Mouse (Mus musculus): ENCODE measurements around the gene 4833427G06Rik. TPM values are rescaled to one million over a fixed set of nuclear protein-coding genes. Genes with fewer than 3 reads are reported as not detected.

4833427G06Rik gene
- polyA plus RNA-seq, 1 experiment: not detected

DNA sequence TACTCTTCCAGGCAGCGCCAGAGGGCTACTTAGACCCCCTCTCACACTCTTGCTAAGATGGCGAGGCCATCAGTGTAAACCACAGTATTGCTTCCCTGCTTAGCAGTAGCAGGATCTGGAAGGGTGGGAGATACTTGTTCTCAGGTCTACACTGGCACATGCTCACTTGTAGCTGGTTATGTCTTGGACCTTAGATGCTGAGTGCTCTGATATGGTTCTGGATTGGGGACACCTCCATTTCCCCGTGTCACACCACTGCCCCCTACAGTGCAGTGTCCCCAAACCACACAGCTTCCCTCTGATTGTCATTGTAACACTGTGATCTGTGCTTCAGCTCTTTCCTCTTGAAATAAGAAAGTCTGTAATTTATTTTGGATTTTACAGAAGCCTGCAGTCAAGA is 35.1 kb upstream of the 4833427G06Rik start:
- Histone ChIP-seq H3K4me1 (peaks cover 31% of the 10 kb centered on the region), H3K9me3 (no peaks in the 10 kb centered on the region), H3K27me3 (replicated peaks) (peaks cover 13% of the 10 kb centered on the region), H3K36me3 (replicated peaks; ENCODE audit: low read length) (no peaks in the 10 kb centered on the region), H3K4me3 (replicated peaks) (no peak overlapping the region)
- TF ChIP-seq GATA1 (IDR thresholded peaks at IDR 0.05; ENCODE audit: borderline replicate concordance, low read length) (no peak), FLI1 (IDR thresholded peaks at IDR 0.05; ENCODE audit: low read length) (no peak)

GRCm38 (mm10) chr9:51114767-51115166 is 12.9 kb upstream of the 4833427G06Rik start:
- peaks cover 32% of the 10 kb centered on the region for H3K27me3 ChIP-seq (replicated peaks)
- no peak for TF ChIP-seq FLI1 (IDR thresholded peaks at IDR 0.05; ENCODE audit: low read length)
- TF ChIP-seq GATA1 (IDR thresholded peaks at IDR 0.05; ENCODE audit: borderline replicate concordance, low read length): no peak

DNA sequence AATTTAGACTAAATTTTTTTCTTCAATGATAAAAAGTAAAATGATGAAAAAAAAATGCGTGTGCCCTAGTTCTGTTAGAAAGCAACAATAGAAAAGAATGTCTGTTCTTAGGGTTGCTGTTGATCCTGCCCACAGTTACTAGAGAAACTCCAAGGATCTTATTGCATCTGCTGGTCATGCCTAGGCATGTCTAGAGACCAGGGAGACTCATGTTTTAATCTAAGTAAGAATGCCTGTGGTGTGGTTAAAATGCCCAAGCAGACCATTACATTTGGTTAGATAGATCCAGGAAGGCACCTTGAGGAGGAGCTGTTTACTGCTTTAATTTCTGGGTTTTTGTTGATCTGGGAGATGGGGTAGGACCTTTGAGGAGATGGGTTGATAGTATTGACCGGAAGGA is 3.9 kb upstream of the 4833427G06Rik start:
- TF ChIP-seq GATA1 (IDR thresholded peaks at IDR 0.05; ENCODE audit: borderline replicate concordance, low read length) (no peak), FLI1 (IDR thresholded peaks at IDR 0.05; ENCODE audit: low read length) (no peak)
- H3K9me3 ChIP-seq: peaks cover 6% of the 10 kb centered on the region
- H3K4me1 ChIP-seq: peaks cover 29% of the 10 kb centered on the region
- H3K4me3 ChIP-seq (replicated peaks): no peak overlapping the region
- no peaks in the 10 kb centered on the region for H3K36me3 ChIP-seq (replicated peaks; ENCODE audit: low read length)
- H3K27me3 ChIP-seq (replicated peaks): peaks cover 51% of the 10 kb centered on the region

More at GRCm38 (mm10) chr9:51114767-51115166, 12.9 kb upstream of the 4833427G06Rik start:
- H3K4me3 ChIP-seq (replicated peaks): no peak overlapping the region
- no peaks in the 10 kb centered on the region for H3K9me3 ChIP-seq
- no peaks in the 10 kb centered on the region for H3K36me3 ChIP-seq (replicated peaks; ENCODE audit: low read length)
- peaks cover 3% of the 10 kb centered on the region; the same call in 1 of the 2 replicates for H3K4me1 ChIP-seq

DNA sequence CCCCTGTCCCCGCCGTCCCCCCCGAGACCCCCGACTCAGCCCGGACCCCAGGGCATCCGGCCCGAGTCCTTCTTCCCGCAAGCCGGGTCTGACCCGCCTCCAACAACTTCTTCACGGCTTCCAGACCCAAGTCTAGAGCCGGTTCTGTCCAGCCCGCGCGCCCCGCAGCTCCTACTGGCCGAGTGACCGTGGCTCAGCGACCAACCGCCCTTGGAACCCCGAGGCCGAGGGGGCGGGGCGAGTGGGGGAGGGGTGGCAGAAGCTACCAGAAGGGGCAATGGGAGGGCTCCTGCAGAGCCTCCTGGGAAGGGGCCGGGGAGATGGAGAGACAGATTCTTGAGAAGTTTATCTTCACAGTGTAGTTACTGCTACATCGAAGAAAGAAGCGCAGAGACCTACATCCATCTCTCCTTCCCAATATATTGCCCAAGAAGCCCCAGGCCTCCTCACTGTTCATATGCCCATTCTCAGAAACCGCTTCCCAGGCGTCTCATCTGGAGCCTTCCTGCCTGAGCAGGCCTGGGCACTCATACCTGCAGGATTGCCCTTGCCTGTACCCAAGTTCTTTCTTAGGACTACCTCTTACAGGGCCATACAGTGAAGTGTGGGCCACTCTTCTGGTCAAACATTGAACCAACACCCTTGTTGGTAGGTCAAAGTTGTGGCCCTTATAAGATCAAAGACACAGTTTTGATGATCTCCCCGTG is 2.1 kb upstream of the 4833427G06Rik start:
- H3K4me1 ChIP-seq: peaks cover 29% of the 10 kb centered on the region
- no peaks in the 10 kb centered on the region for H3K36me3 ChIP-seq (replicated peaks; ENCODE audit: low read length)
- peaks cover 57% of the 10 kb centered on the region for H3K27me3 ChIP-seq (replicated peaks)
- peak overlapping the region; percentile 89 for H3K4me3 ChIP-seq (replicated peaks)
- no peak for TF ChIP-seq GATA1 (IDR thresholded peaks at IDR 0.05; ENCODE audit: borderline replicate concordance, low read length)
- TF ChIP-seq FLI1 (IDR thresholded peaks at IDR 0.05; ENCODE audit: low read length): no peak
- H3K9me3 ChIP-seq: peaks cover 6% of the 10 kb centered on the region

GRCm38 (mm10) chr9:51102963-51103807 is 1.3 kb upstream of the 4833427G06Rik start:
- peaks cover 6% of the 10 kb centered on the region for H3K9me3 ChIP-seq
- peak overlapping the region; percentile 89 for H3K4me3 ChIP-seq (replicated peaks)
- H3K4me1 ChIP-seq: peaks cover 29% of the 10 kb centered on the region
- TF ChIP-seq FLI1 (IDR thresholded peaks at IDR 0.05; ENCODE audit: low read length) (no peak), GATA1 (IDR thresholded peaks at IDR 0.05; ENCODE audit: borderline replicate concordance, low read length) (no peak)
- peaks cover 54% of the 10 kb centered on the region for H3K27me3 ChIP-seq (replicated peaks)
- no peaks in the 10 kb centered on the region for H3K36me3 ChIP-seq (replicated peaks; ENCODE audit: low read length)

- TF ChIP-seq FLI1 (IDR thresholded peaks at IDR 0.05; ENCODE audit: low read length): no peak
- no peak for TF ChIP-seq GATA1 (IDR thresholded peaks at IDR 0.05; ENCODE audit: borderline replicate concordance, low read length)
- H3K4me1 ChIP-seq: no peaks in the 10 kb centered on the region
These were observed 5.6 kb downstream of the 4833427G06Rik start for GRCm38 (mm10) chr9:51096306-51096705.

GRCm38 (mm10) chr9:51093697-51094096 is 8.2 kb downstream of the 4833427G06Rik start:
- H3K27me3 ChIP-seq (replicated peaks): peaks cover 25% of the 10 kb centered on the region
- no peak overlapping the region for H3K4me3 ChIP-seq (replicated peaks)
- H3K36me3 ChIP-seq (replicated peaks; ENCODE audit: low read length): no peaks in the 10 kb centered on the region
- H3K4me1 ChIP-seq: no peaks in the 10 kb centered on the region
- no peaks in the 10 kb centered on the region for H3K9me3 ChIP-seq
- TF ChIP-seq GATA1 (IDR thresholded peaks at IDR 0.05; ENCODE audit: borderline replicate concordance, low read length) (no peak), FLI1 (IDR thresholded peaks at IDR 0.05; ENCODE audit: low read length) (no peak)

More at GRCm38 (mm10) chr9:51096306-51096705, 5.6 kb downstream of the 4833427G06Rik start:
- Histone ChIP-seq H3K27me3 (replicated peaks) (peaks cover 35% of the 10 kb centered on the region), H3K9me3 (no peaks in the 10 kb centered on the region; the same call in 1 of the 2 replicates), H3K4me3 (replicated peaks) (no peak overlapping the region), H3K36me3 (replicated peaks; ENCODE audit: low read length) (no peaks in the 10 kb centered on the region)

GRCm38 (mm10) chr9:51081614-51082013 is 20.3 kb downstream of the 4833427G06Rik start:
- H3K36me3 ChIP-seq (replicated peaks; ENCODE audit: low read length): no peaks in the 10 kb centered on the region
- H3K4me1 ChIP-seq: peaks cover 19% of the 10 kb centered on the region
- no peaks in the 10 kb centered on the region for H3K9me3 ChIP-seq
- TF ChIP-seq GATA1 (IDR thresholded peaks at IDR 0.05; ENCODE audit: borderline replicate concordance, low read length) (no peak), FLI1 (IDR thresholded peaks at IDR 0.05; ENCODE audit: low read length) (no peak)
- H3K4me3 ChIP-seq (replicated peaks): no peak overlapping the region
- H3K27me3 ChIP-seq (replicated peaks): peaks cover 3% of the 10 kb centered on the region

GRCm38 (mm10) chr9:51076979-51077315 is 24.9 kb downstream of the 4833427G06Rik start, which contains the start of gene Layn:
Layn (minus strand) TSS chr9:51077094.
- no peak for TF ChIP-seq GATA1 (IDR thresholded peaks at IDR 0.05; ENCODE audit: borderline replicate concordance, low read length)
- TF ChIP-seq FLI1 (IDR thresholded peaks at IDR 0.05; ENCODE audit: low read length): no peak
- peak within 1 kb of the TSS; percentile 93 for H3K4me3 ChIP-seq (replicated peaks)
- H3K4me1 ChIP-seq: peaks cover 43% of the 10 kb centered on the region

More at GRCm38 (mm10) chr9:51076979-51077315, 24.9 kb downstream of the 4833427G06Rik start, which contains the start of gene Layn:
- H3K36me3 ChIP-seq (replicated peaks; ENCODE audit: low read length): peaks cover 30% of the 10 kb centered on the region
- H3K9me3 ChIP-seq: no peaks in the 10 kb centered on the region
- H3K27me3 ChIP-seq (replicated peaks): no peaks in the 10 kb centered on the region
